Mouse (Mus musculus) CH12.LX (cell line): ENCODE measurements around the gene Pax6. TPM values are rescaled to one million over a fixed set of nuclear protein-coding genes. Genes with fewer than 3 reads are reported as not detected.

ENCODE experiments used
- DNase-seq: peaks from one replicate; pipeline ENCODE4 v3.0.0-alpha.2; 2013; ENCODE audit errors: extremely low read depth
- H3K27ac ChIP-seq: 2 replicates; pipeline ENCODE4 v1.5.1; 2012; ENCODE audit warnings: low read depth, mild to moderate bottlenecking, control low read depth, moderate library complexity; ENCODE audit not compliant: insufficient read depth
- H3K27me3 ChIP-seq: replicated peaks from 2 replicates; pipeline ENCODE3; 2012; ENCODE audit warnings: inconsistent platforms
- H3K36me3 ChIP-seq, 2 experiments: replicated peaks in 1 of 2; 2 replicates each; pipeline versions ENCODE3 to v1.6.1; 2012; ENCODE audit warnings: inconsistent platforms in 1 of 2, low read length in 1 of 2, mild to moderate bottlenecking in 1 of 2, mixed read lengths in 1 of 2, moderate library complexity in 1 of 2; ENCODE audit not compliant: control insufficient read depth in 1 of 2, insufficient read depth in 1 of 2
- H3K4me1 ChIP-seq, 2 experiments: 2 replicates each; pipeline ENCODE4 v1.6.1; 2012; ENCODE audit warnings: inconsistent platforms in 1 of 2, moderate library complexity in 1 of 2; ENCODE audit not compliant: insufficient read depth in 2 of 2, control insufficient read depth in 1 of 2
- H3K4me2 ChIP-seq: 2 replicates; pipeline ENCODE4 v1.6.1; 2012; ENCODE audit warnings: low read depth, mild to moderate bottlenecking, control low read depth; ENCODE audit not compliant: poor library complexity, insufficient read depth, severe bottlenecking
- H3K4me3 ChIP-seq, 3 experiments: fragments of 150-350 bp in 1 of 3; sonication (generic) in 1 of 3; replicated peaks in 1 of 3; 2 replicates each; pipeline versions ENCODE3 to v1.5.1; 2011 to 2012; ENCODE audit warnings: low read depth in 2 of 3, low read length in 2 of 3, mild to moderate bottlenecking in 2 of 3, moderate library complexity in 2 of 3, control low read depth in 1 of 3, improper control_type of control experiment in 1 of 3, inconsistent platforms in 1 of 3, mixed read lengths in 1 of 3; ENCODE audit not compliant: poor library complexity in 1 of 3
- H3K79me2 ChIP-seq: replicated peaks from 2 replicates; pipeline ENCODE4 v1.6.1; 2012; ENCODE audit warnings: mild to moderate bottlenecking, moderate library complexity; ENCODE audit not compliant: control insufficient read depth, poor library complexity, insufficient read depth, severe bottlenecking; ENCODE audit errors: extremely low read depth
- H3K9ac ChIP-seq: 2 replicates; pipeline ENCODE4 v1.6.1; 2012; ENCODE audit warnings: low read depth, mild to moderate bottlenecking, control low read depth, moderate library complexity; ENCODE audit not compliant: insufficient read depth
- H3K9me3 ChIP-seq: replicated peaks from 2 replicates; pipeline ENCODE3; 2012; ENCODE audit warnings: low read length, inconsistent platforms, mixed read lengths
- CTCF ChIP-seq, 2 experiments: IDR thresholded peaks in 1 of 2; conservative IDR thresholded peaks in 1 of 2; 2 replicates each; pipeline ENCODE4 v1.5.1; 2011 to 2012; ENCODE audit warnings: low read depth in 2 of 2, low read length in 2 of 2, improper control_type of control experiment in 1 of 2, inconsistent platforms in 1 of 2, mild to moderate bottlenecking in 1 of 2, moderate library complexity in 1 of 2
- EP300 ChIP-seq: IDR thresholded peaks from 2 replicates; pipeline ENCODE4 v1.6.1; 2011; ENCODE audit warnings: low read length, improper control_type of control experiment
- GABPA ChIP-seq: IDR thresholded peaks from 2 replicates; pipeline ENCODE4 v1.6.1; 2012; ENCODE audit warnings: low read depth, low read length, improper control_type of control experiment, inconsistent platforms; ENCODE audit not compliant: insufficient replicate concordance
- IRF4 ChIP-seq: IDR thresholded peaks from 2 replicates; pipeline ENCODE4 v1.6.1; 2014; ENCODE audit warnings: low read depth, mild to moderate bottlenecking, inconsistent platforms, low read length, improper control_type of control experiment
- JUN ChIP-seq: IDR thresholded peaks from 2 replicates; pipeline ENCODE4 v1.6.1; 2011; ENCODE audit warnings: low read depth, mild to moderate bottlenecking, low read length, improper control_type of control experiment, moderate library complexity; ENCODE audit not compliant: insufficient read depth
- JUND ChIP-seq: conservative IDR thresholded peaks from 2 replicates; pipeline ENCODE4 v1.6.1; 2011; ENCODE audit warnings: low read depth, low read length, improper control_type of control experiment
- KAT2A ChIP-seq: IDR thresholded peaks from 2 replicates; pipeline ENCODE4 v1.6.1; 2012; ENCODE audit warnings: low read length, improper control_type of control experiment, inconsistent platforms; ENCODE audit not compliant: insufficient replicate concordance
- MAFK ChIP-seq: IDR thresholded peaks from 2 replicates; pipeline ENCODE4 v1.6.1; 2011; ENCODE audit warnings: low read length, improper control_type of control experiment; ENCODE audit not compliant: insufficient replicate concordance
- MYC ChIP-seq: IDR thresholded peaks from 2 replicates; pipeline ENCODE4 v1.6.1; 2011; ENCODE audit warnings: low read depth, mild to moderate bottlenecking, improper control_type of control experiment, low read length
- NELFE ChIP-seq: IDR thresholded peaks from 2 replicates; pipeline ENCODE4 v1.6.1; 2011; ENCODE audit warnings: low read depth, low read length, improper control_type of control experiment
- PAX5 ChIP-seq: IDR thresholded peaks from 2 replicates; pipeline ENCODE4 v1.6.1; 2012; ENCODE audit warnings: low read length, inconsistent platforms, mixed read lengths
- POLR2AphosphoS2 ChIP-seq: IDR thresholded peaks from 2 replicates; pipeline ENCODE4 v1.6.1; 2011; ENCODE audit warnings: low read depth, low read length, improper control_type of control experiment
- RCOR1 ChIP-seq: conservative IDR thresholded peaks from 2 replicates; pipeline ENCODE4 v1.6.1; 2012; ENCODE audit warnings: low read depth, mild to moderate bottlenecking, inconsistent platforms, low read length, improper control_type of control experiment
- SMC3 ChIP-seq: IDR thresholded peaks from 2 replicates; pipeline ENCODE4 v1.6.1; 2011; ENCODE audit warnings: low read depth, low read length, improper control_type of control experiment
- TCF12 ChIP-seq: IDR thresholded peaks from 2 replicates; pipeline ENCODE4 v1.6.1; 2014; ENCODE audit warnings: low read depth, mild to moderate bottlenecking, inconsistent platforms, low read length, improper control_type of control experiment
- USF2 ChIP-seq: conservative IDR thresholded peaks from 2 replicates; pipeline ENCODE4 v1.6.1; 2011; ENCODE audit warnings: low read depth, low read length, improper control_type of control experiment
- ZNF384 ChIP-seq: IDR thresholded peaks from 2 replicates; pipeline ENCODE4 v1.6.1; 2012; ENCODE audit warnings: low read depth, low read length, improper control_type of control experiment, inconsistent platforms
- dilution Hi-C: fragments of 300-500 bp; cut with MboI; formaldehyde crosslinking; loops from 2 replicates; pipeline ENCODE4 v1.14.3; 2020; ENCODE audit warnings: low sequenced_read_pairs; ENCODE audit not compliant: extremely low pct_unique_long_range_greater_than_20kb, extremely low pct_ligation_motif_present
- in situ Hi-C: fragments of 300-500 bp; cut with MboI; formaldehyde crosslinking; loops from 3 replicates; pipeline ENCODE4 v1.14.3; 2019; ENCODE audit warnings: low sequenced_read_pairs, low pct_ligation_motif_present, low pct_unique_long_range_greater_than_20kb, mixed read lengths
- polyA plus RNA-seq: library from polyadenylated mRNA; unstranded; fragments of >175 nt; gene quantifications from 2 replicates; pipeline ENCODE4 v1.2.1, GENCODE M21; 2012; ENCODE audit warnings: low read depth; ENCODE audit not compliant: insufficient read length
- total RNA-seq, 2 experiments: library from RNA; depleted of rRNA; stranded (reverse); fragments of 300-350 nt in 1 of 2; fragments of >200 nt in 1 of 2; gene quantifications; 2 replicates each; pipeline ENCODE4 v1.2.3; 2012 to 2014

Pax6 gene
- total and polyA plus RNA-seq, 3 experiments, result 0.17 to 0.30 TPM; not detected in 1

DNA sequence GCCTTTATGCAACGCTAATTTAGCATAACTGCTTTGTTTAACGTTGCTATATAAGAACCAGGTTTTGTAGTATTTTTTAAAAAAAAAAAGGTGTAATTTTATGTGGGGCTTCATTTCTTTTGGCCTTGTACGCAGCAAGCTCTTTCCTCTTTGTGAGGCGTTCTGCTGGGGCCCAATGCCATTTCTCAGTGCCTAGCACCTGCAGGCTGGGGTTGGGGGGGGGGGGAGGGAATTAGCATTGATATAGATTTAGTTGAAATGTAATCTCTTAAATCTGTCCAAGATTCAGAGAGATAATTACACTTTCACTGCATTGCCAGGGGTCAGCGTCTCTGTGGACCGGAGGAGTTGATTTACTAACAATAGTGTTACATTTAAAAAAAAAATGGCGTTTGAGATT is 6.1 kb upstream of the Pax6 start:
- H3K27ac ChIP-seq, result no peak overlapping the region
- no peaks in the 10 kb centered on the region for H3K36me3 ChIP-seq
- dilution Hi-C loops, result no loop called here
- DNase-seq, result no peak
- H3K79me2 ChIP-seq, result no peaks in the 10 kb centered on the region
- no peak overlapping the region for H3K9ac ChIP-seq
- peaks cover 17% of the 10 kb centered on the region for H3K27me3 ChIP-seq
- in situ Hi-C loops, result no loop called here
- H3K4me3 ChIP-seq, result no peak overlapping the region
- H3K9me3 ChIP-seq, result no peaks in the 10 kb centered on the region
- no peak overlapping the region for H3K4me2 ChIP-seq
- TF ChIP-seq SMC3 (no peak), JUND (no peak), MAFK (no peak), CTCF (conservative IDR thresholded peaks at IDR 0.05 in 1 of 2, IDR thresholded peaks at IDR 0.05 in 1 of 2; ENCODE audit: low read depth in 2 of 2, low read length in 2 of 2) (no peak), TCF12 (no peak), ZNF384 (no peak)
- H3K4me1 ChIP-seq, result no peaks in the 10 kb centered on the region

DNA sequence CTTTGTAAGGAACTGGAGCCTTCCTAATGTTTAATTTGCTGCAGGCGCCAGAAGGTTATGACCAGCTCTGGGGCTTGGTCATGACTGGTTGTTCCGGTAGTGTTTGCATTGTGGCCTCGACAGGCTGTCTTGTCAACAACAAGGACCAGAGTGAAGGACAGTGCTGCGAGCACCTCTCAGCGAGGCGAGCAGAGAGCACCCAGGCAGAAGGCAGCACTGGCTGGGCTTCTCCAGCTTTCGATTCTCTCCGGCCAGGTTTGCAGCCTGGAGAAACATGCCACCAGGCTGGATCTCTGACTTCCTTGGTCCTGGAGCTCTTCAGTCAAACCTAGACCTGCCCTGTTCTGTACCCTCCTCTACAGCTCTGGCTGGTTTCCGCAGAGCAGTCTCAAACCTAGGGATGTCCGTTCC is 5.6 kb upstream of the Pax6 start:
- no peak overlapping the region for H3K4me2 ChIP-seq
- no peak overlapping the region for H3K9ac ChIP-seq
- no peaks in the 10 kb centered on the region for H3K79me2 ChIP-seq
- H3K27me3 ChIP-seq, result peaks cover 17% of the 10 kb centered on the region
- TF ChIP-seq CTCF (conservative IDR thresholded peaks at IDR 0.05 in 1 of 2, IDR thresholded peaks at IDR 0.05 in 1 of 2; ENCODE audit: low read depth in 2 of 2, low read length in 2 of 2) (no peak), KAT2A (no peak), RCOR1 (no peak), GABPA (no peak), MAFK (no peak), PAX5 (no peak), EP300 (no peak), SMC3 (no peak), TCF12 (no peak), IRF4 (no peak), USF2 (no peak), POLR2AphosphoS2 (no peak), MYC (no peak), NELFE (no peak), JUN (no peak)
- TF ChIP-seq, all 38 proteins: peak for 0
- DNase-seq, result no peak
- H3K9me3 ChIP-seq, result no peaks in the 10 kb centered on the region
- in situ Hi-C loops (no loop called here), dilution Hi-C loops (no loop called here)
- no peaks in the 10 kb centered on the region for H3K4me1 ChIP-seq
- H3K27ac ChIP-seq, result no peak overlapping the region
- H3K36me3 ChIP-seq, result no peaks in the 10 kb centered on the region
- no peak overlapping the region for H3K4me3 ChIP-seq
